Mouse (Mus musculus) heart, embryonic 10.5 days (tissue): ENCODE data around the gene Zfp639. TPM values are rescaled to one million over a fixed set of nuclear protein-coding genes. Genes with fewer than 3 reads are reported as not detected.
A peak's percentile ranks its signal among the peaks of the same experiment; 100 is the strongest.

Source experiments
- DNase-seq: peaks from one replicate; pipeline ENCODE4 v3.0.0-alpha.2; 2017; ENCODE audit warnings: low spot score
- H3K27ac ChIP-seq: fragments of 300-500 bp; sonication (generic); 2 replicates; pipeline ENCODE4 v1.5.1; 2016; ENCODE audit warnings: mild to moderate bottlenecking
- H3K27me3 ChIP-seq: fragments of 300-500 bp; sonication (generic); 2 replicates; pipeline ENCODE4 v1.6.1; 2016; ENCODE audit warnings: mild to moderate bottlenecking; ENCODE audit not compliant: poor library complexity, insufficient read depth, severe bottlenecking
- H3K36me3 ChIP-seq: fragments of 300-500 bp; sonication (generic); 2 replicates; pipeline ENCODE4 v1.6.1; 2016; ENCODE audit warnings: mild to moderate bottlenecking, moderate library complexity
- H3K4me1 ChIP-seq: fragments of 300-500 bp; sonication (generic); 2 replicates; pipeline ENCODE4 v1.6.1; 2016; ENCODE audit warnings: mild to moderate bottlenecking
- H3K4me3 ChIP-seq: fragments of 300-500 bp; sonication (generic); 2 replicates; pipeline ENCODE4 v1.5.1; 2016; ENCODE audit warnings: mild to moderate bottlenecking, moderate library complexity
- H3K9me3 ChIP-seq: fragments of 300-500 bp; sonication (generic); 2 replicates; pipeline ENCODE4 v1.6.1; 2016; ENCODE audit warnings: mild to moderate bottlenecking, moderate library complexity
- WGBS: fragments of 180-500 bp; shearing (Covaris S2); methylation state at CpG from one replicate; pipeline ENCODE4 v1.1.7; 2016; 5-methylcytosine and 5-hydroxymethylcytosine counted together
- polyA plus RNA-seq: library from polyadenylated mRNA; unstranded; fragments of >200 nt; fragmentation: Nextera tagmentation; extraction: Ambion mirVana; gene quantifications from 2 replicates; pipeline ENCODE4 v1.2.1, GENCODE M21; 2016

Zfp639 gene
- polyA plus RNA-seq, result 31.4 and 40.2 TPM in 2 replicates

DNA sequence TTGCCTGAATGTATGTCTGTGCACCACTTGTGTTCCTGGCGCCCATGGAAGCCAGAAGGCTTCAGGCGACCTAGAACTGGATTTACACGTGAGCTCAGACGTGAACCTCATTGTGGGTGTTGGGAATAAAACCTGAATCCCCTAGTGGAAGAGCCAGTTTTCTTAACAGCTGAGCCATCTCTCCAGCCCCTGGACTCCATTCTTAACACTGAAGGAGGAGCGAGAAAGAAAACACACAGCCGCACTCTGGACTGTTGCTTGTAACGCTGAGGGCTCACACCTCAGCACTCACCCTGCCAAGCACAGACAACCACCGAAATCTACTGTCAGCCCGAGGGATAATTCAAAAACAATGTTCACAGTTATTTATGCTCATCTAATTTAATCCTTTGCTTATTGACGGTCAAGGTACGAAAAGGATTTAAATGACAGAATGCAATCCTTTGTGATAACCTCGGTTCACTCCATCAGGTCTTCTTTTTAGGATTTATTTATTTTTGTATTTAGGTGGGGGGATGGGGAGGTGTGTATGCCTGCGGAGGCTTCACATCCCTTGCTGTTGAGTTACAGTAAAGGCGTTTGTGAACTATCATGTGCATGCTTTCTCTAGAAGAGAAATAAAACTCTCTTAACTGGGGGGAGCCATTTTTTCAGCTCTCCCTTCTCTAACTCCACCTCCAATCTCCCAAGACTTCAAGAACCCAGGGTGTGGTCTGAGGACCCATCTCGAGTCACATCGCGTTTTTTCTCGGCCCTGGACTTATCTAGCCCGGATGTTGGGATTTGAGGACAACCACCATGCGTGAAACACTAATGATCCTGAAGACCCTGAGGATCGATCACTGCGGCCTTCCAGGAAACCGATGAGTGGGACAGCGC lies at the start of gene Zfp639:
Zfp639 (plus strand) TSS at position 764 of the 879 bp plus-strand sequence.
- peak within 1 kb of the TSS; percentile 99 for H3K27ac ChIP-seq
- H3K4me3 ChIP-seq, result peak within 1 kb of the TSS; percentile 89
- no peaks in the 10 kb centered on the region for H3K27me3 ChIP-seq
- WGBS, result 6% methylated on average over 24 of the region's 24 CpGs
- H3K36me3 ChIP-seq, result peaks cover 4% of the 10 kb centered on the region; the same call in 1 of the 2 replicates
- H3K4me1 ChIP-seq, result peaks cover 16% of the 10 kb centered on the region; the same call in 1 of the 2 replicates
- no peaks in the 10 kb centered on the region for H3K9me3 ChIP-seq
- no peak for DNase-seq

DNA sequence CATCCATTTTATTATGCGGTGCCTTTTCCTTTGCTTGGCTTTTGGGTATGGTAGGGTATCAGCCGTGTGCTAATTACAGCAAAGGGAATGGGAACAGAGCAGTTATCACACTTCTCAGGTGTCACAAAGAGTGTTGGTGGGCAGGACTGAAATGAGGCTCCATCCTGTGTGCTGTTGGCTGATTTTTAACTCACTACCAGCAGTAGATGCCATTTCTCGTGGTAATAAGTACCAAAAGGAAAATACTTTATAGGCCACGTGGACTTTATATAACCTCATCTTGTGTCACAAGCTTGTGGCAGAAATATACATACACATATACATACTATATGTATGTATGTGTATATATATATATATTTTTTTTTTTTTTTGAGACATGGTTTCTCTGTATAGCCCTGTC lies 42.7 kb upstream of the Zfp639 start:
- 92% methylated on average over 4 of the region's 4 CpGs for WGBS
- DNase-seq, result no peak

DNA sequence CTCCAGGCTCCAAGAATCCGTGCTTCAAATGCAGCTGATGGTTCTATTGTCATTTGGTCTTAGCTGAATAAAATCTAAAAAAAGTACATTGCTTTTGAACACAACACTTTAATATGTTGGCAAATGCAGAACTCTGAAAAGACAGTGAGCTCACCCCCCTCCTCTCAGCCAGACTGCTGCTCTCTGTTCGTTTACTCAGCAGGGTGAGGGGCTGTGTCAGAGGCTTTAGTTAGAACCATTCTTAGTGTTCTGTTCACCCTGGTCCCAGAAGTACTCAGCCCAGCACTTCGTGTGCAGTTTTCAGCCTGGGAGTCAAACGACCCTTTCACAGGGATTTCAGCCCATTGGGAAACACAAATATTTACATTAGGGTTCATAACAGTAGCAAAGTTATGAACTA lies 41.6 kb upstream of the Zfp639 start:
- H3K4me1 ChIP-seq, result peaks cover 9% of the 10 kb centered on the region
- peaks cover 7% of the 10 kb centered on the region; the same call in 1 of the 2 replicates for H3K36me3 ChIP-seq
- H3K9me3 ChIP-seq, result no peaks in the 10 kb centered on the region
- no peaks in the 10 kb centered on the region for H3K27me3 ChIP-seq
- DNase-seq, result peak; percentile 63
- no peak overlapping the region for H3K27ac ChIP-seq
- H3K4me3 ChIP-seq, result no peak overlapping the region
- 80% methylated on average over 4 of the region's 4 CpGs for WGBS

More for the DNA sequence above, 42.7 kb upstream of the Zfp639 start:
- Histone ChIP-seq H3K9me3 (no peaks in the 10 kb centered on the region), H3K4me3 (no peak overlapping the region), H3K27me3 (no peaks in the 10 kb centered on the region), H3K4me1 (peaks cover 4% of the 10 kb centered on the region), H3K27ac (no peak overlapping the region), H3K36me3 (peaks cover 16% of the 10 kb centered on the region)

DNA sequence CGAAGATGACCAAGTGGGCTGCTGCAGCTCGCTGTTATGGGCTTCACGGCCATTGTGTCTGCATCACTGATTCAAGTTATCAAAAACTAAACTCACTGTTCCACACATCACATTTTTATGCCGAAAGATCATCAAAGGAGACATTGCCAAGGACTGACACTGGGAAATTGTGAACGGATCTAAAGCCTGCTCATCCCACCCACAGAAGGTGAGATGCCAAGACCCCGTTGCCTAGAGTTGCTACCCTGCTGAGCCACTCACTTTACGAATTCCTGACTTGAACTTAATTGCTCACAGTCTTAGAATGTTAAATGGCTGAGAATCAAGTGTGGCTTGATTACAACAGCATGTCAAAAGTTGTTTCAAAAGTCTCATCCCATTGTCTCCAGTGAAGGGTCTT lies 39.6 kb upstream of the Zfp639 start:
- no peak overlapping the region for H3K27ac ChIP-seq
- no peak overlapping the region for H3K4me3 ChIP-seq
- H3K9me3 ChIP-seq, result no peaks in the 10 kb centered on the region
- no peaks in the 10 kb centered on the region for H3K36me3 ChIP-seq
- peak; percentile 59 for DNase-seq
- no peaks in the 10 kb centered on the region for H3K27me3 ChIP-seq
- H3K4me1 ChIP-seq, result peaks cover 9% of the 10 kb centered on the region
- WGBS, result 76% methylated on average over 7 of the region's 7 CpGs

DNA sequence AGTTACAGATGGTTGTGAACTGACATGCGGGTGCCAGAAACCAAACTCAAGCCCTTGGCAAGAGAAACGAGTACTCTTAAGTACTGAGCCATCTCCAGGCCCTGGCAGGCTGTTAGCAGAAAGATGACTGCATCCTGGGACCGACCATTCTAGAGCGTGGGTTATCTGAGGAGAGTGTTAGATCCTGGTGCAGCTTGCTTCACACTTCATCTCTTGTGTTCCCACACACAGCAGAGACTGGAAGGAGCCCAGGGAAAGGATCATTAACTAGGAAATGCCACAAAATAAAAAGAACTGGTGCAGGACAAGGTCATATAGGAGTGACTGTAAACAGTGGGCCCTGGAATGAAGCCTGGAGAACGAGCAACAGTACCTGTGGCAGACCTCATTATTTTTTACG lies 39.0 kb upstream of the Zfp639 start:
- peak; percentile 54 for DNase-seq
- H3K4me1 ChIP-seq, result peaks cover 9% of the 10 kb centered on the region
- WGBS, result 57% methylated on average over 6 of the region's 6 CpGs
- H3K27me3 ChIP-seq, result no peaks in the 10 kb centered on the region
- no peak overlapping the region for H3K4me3 ChIP-seq
- no peaks in the 10 kb centered on the region for H3K36me3 ChIP-seq
- H3K9me3 ChIP-seq, result no peaks in the 10 kb centered on the region
- H3K27ac ChIP-seq, result no peak overlapping the region

DNA sequence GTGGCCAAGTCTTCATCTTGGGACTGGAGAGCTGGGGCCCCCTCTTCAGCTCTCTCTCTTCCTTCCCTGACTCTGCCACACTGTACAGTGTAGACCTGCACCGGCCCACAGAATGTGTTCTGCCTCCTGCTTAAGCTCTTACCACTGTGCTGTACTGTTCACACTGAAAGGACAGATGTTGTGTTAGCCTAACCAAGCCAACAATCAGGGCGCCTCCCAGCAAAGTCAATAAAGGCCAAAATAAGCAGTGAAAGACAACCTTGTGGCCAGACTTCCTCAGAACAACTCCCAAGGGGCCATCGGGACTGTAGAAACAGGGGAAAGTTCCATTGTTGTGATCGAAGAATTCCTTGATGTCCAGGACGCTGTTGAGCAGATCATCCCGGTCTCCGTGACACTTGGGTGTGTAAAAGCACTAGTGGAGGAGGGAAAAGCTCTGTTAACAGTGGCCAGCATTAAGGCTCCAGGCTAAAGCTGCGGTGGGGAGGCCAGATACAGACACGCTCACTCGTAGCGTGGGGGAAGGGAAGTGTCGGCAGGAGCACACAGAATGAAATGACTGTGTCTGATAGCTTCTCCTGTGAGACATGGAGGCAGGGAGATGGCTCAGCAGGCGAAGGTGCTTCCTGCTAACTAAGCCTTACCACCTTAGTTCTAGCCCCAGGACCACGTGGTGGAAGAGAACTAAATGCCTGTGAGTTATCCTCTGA lies 37.7 kb upstream of the Zfp639 start:
- H3K27me3 ChIP-seq, result no peaks in the 10 kb centered on the region
- H3K4me3 ChIP-seq, result 0 out of 2 replicates have a peak overlapping the region, but pooled peaks have one; percentile 15
- WGBS, result 56% methylated on average over 14 of the region's 14 CpGs
- H3K36me3 ChIP-seq, result no peaks in the 10 kb centered on the region
- peak; percentile 54 for DNase-seq
- no peaks in the 10 kb centered on the region for H3K9me3 ChIP-seq
- H3K27ac ChIP-seq, result no peak overlapping the region
- H3K4me1 ChIP-seq, result peaks cover 9% of the 10 kb centered on the region

DNA sequence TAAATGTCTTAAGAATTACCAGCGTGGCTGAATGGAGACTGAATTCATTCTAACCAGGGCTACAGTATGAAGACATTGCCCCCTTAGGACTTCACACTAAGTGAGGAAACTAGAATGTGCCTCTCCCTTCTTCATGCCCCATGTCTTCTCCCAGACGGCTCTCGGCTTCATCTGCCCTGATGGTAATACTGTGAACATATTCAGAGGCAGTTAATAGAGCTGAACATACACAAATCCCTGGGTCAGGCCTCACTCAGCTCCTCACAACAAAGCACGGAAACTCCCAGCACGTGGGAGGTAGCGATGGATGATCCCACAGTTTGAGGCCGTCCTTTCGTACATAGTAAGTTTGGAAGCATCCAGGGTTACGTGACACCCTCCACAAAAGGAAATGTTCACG lies 36.9 kb upstream of the Zfp639 start:
- 89% methylated on average over 10 of the region's 10 CpGs for WGBS

DNA sequence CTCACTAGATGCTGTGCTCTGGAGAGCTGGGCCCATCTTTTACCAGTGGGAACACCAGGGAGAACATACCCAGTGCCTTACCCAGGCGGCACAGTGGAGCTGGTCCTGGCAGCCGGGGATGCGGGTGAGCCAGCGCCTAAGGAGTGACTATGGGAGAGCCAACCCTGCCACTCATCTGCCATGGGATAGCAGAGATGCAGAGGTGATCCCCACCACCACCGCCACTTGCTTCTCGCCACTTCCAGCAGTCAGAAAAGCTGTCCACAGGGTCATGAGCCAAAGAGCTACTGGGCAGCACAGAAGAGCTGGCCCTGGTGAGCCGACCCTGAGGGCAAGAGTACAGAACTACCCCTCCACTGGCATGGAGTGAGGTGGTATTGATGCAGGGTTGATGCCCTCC lies 30.1 kb upstream of the Zfp639 start:
- 83% methylated on average over 7 of the region's 7 CpGs for WGBS
- Histone ChIP-seq H3K4me3 (no peak overlapping the region), H3K27ac (no peak overlapping the region), H3K36me3 (no peaks in the 10 kb centered on the region), H3K27me3 (no peaks in the 10 kb centered on the region), H3K4me1 (no peaks in the 10 kb centered on the region), H3K9me3 (no peaks in the 10 kb centered on the region)
- peak; percentile 74 for DNase-seq

More for the DNA sequence above, 36.9 kb upstream of the Zfp639 start:
- H3K4me1 ChIP-seq, result peaks cover 9% of the 10 kb centered on the region
- peak; percentile 64 for DNase-seq
- no peaks in the 10 kb centered on the region for H3K27me3 ChIP-seq
- H3K9me3 ChIP-seq, result no peaks in the 10 kb centered on the region
- H3K4me3 ChIP-seq, result no peak overlapping the region
- no peaks in the 10 kb centered on the region for H3K36me3 ChIP-seq
- no peak overlapping the region for H3K27ac ChIP-seq

DNA sequence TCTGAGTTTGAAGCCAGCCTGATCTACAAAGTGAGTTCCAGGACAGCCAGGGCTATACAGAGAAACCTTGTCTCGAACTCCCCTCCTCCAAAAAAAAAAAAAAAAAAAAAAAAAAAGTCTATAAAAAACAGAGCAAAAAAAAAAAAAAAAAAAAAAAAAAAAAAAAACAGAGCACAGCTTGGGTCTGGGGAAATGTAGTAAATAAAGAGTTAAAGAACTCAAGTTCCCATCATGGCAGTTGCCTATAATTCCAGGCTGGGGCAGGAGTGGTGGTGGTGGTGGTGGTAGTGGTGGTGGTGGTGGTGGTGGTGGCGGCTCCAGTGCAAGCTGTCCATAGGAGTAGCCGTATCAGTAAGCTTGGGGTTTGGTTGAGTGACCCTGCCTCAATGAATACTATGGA lies 27.0 kb upstream of the Zfp639 start:
- Histone ChIP-seq H3K4me1 (no peaks in the 10 kb centered on the region), H3K36me3 (no peaks in the 10 kb centered on the region), H3K9me3 (no peaks in the 10 kb centered on the region), H3K27ac (no peak overlapping the region), H3K27me3 (no peaks in the 10 kb centered on the region), H3K4me3 (no peak overlapping the region)
- no peak for DNase-seq
- WGBS, result 71% methylated on average over 3 of the region's 3 CpGs

DNA sequence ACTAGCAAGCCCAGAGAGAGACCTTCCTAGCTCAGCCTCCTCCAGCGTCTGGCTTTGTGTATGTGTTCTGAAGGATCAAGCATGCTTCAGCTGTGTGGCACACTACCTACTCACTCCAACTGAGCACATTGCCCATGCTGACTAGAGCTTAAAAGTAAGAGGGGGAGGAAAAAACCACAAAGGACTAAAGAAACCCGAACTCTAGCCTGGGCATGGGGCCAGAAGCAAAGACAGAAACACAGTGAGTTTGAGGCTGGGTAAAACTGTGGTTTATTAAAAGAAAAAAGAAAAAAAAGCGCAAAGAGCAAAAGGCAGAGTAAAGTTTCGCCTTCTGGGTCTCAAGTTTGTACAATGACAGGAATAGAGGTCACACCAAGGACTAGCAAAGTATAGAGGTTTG lies 23.5 kb upstream of the Zfp639 start:
- Histone ChIP-seq H3K27me3 (no peaks in the 10 kb centered on the region), H3K4me3 (no peak overlapping the region), H3K27ac (no peak overlapping the region), H3K9me3 (no peaks in the 10 kb centered on the region), H3K4me1 (no peaks in the 10 kb centered on the region), H3K36me3 (no peaks in the 10 kb centered on the region)
- DNase-seq, result no peak
- WGBS, result 81% methylated on average over 4 of the region's 4 CpGs

DNA sequence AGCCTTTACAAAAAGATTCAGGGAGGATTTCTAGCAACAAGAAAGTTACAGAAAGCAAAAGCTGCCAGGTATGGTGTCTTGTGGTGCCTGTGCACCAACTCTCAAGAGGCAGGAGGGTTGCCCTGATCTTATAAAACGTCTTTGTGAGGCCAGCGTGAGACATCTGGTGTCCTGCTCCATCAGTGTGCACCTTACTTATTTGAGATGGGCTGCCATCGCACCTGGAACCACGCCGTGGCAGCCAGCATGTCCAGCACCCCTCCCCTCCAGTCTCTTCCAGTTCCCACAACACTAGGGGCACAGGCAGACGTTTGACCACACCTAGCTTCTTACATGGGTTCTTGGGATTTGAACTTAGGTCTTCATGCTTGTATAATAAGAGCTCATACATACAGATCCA lies 21.9 kb upstream of the Zfp639 start:
- 72% methylated on average over 6 of the region's 6 CpGs for WGBS
- no peaks in the 10 kb centered on the region for H3K4me1 ChIP-seq
- H3K27me3 ChIP-seq, result no peaks in the 10 kb centered on the region
- no peaks in the 10 kb centered on the region for H3K9me3 ChIP-seq
- H3K36me3 ChIP-seq, result no peaks in the 10 kb centered on the region
- H3K4me3 ChIP-seq, result no peak overlapping the region
- H3K27ac ChIP-seq, result no peak overlapping the region
- DNase-seq, result peak; percentile 54

DNA sequence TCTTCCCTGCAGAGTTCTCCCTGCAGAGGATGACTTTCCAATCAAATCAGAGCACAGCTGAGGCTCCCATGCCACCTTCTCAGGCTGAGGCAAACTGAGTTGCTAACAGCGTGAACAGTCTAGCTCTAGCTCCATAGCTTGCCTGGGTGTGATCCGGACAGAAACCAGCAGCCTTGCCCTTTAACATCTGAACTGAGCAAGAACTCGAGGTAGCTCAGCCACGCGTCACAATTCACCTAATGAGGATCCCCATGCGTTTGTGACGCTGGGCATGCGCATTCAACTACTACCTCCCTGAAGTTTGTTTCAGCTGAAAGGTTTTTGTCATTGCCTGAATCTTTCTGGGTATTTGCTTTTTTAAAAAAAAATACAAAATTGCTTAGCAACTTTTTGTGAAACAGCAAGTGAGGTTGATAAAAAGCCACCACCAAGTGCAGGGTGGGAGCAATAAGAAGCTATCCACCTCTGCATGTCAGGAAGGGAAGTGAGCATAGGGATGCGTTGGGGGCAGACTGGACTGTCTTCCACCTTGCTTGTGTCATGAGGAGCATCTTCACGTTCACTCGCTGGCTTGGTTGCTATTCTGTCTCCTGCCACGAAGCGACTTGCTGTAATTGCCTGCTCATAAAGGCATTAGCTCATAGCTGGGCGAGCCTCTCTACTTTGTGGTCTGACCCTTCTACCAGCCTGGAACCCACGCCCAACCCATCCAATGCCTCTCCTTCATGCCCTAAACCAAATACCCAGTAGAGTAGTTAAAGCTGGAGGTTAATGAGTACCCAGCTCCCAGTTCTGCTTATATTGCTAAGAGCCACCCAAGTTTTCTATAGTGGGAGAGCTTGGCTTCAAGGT lies 19.8 kb upstream of the Zfp639 start:
- Histone ChIP-seq H3K36me3 (no peaks in the 10 kb centered on the region), H3K9me3 (no peaks in the 10 kb centered on the region), H3K27me3 (no peaks in the 10 kb centered on the region), H3K4me1 (no peaks in the 10 kb centered on the region), H3K4me3 (no peak overlapping the region), H3K27ac (no peak overlapping the region)
- peak; percentile 53 for DNase-seq
- WGBS, result 76% methylated on average over 15 of the region's 15 CpGs
